Mouse (Mus musculus) sigmoid colon, adult 10 weeks (tissue): ENCODE results near the gene Ptpn23. TPM values are rescaled to one million over a fixed set of nuclear protein-coding genes. Genes with fewer than 3 reads are reported as not detected.

Experiments used
- polyA plus RNA-seq: library from polyadenylated mRNA; stranded (reverse); fragments of 350-450 nt; fragmentation: Illumina TruSeq; extraction: RNeasy Lipid Tissue Mini Kit (QIAGEN cat#74804); gene quantifications from one replicate; pipeline ENCODE4 v1.2.3, GENCODE M21; 2014; ENCODE audit warnings: low read depth, low replicate concordance

The Ptpn23 gene
- polyA plus RNA-seq, result 0.54 TPM

DNA sequence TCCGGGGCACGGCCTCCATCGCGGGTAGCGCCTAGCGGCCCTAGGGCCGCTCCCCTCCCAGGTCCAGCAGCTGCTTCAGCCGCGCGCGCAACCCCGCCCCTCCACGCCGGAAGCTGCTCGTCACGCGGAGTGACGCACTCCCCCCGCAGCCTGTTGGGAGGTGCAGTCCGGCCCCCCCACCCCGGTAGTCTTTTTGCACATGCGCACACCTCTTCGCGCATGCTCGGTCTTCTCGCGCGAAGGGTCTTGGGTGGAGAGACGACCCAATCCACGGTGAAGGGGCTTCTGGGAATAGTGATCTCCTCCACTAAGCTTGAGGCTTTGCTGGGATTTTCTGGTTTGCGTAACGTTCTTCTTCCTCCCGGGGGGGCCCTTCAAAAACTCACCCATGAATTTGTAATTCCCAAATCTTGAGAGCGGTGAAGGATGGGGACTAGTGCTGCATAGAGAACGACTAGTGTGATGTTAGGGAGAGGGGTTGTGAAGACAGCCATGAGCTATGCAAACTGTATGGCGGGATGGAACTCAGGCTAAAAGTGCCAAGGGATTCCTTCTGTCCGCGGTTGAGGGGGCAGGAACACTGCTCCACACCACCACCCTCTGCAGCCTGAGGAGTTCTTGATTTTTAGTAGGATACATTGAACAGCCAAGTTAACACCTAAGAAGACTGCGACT lies at the start of gene Ptpn23:
Gene Ptpn23, minus strand, starts transcription at position 115 of the 675 bp plus-strand sequence.

GRCm38 (mm10) chr9:110419511-110420112 lies 11.6 kb upstream of the Ptpn23 start, which contains the start of gene Ngp:
TSS of gene Ngp (plus strand) at chr9:110419747.

Other genes with a start within 250 kb of the Ptpn23 start
- 0.54 TPM for gene Cspg5, start 164.4 kb downstream of the Ptpn23 start, polyA plus RNA-seq
- gene Elp6, start 103.0 kb downstream of the Ptpn23 start, polyA plus RNA-seq, result 0.69 TPM
- 1.6 TPM for gene Scap, start 74.9 kb downstream of the Ptpn23 start, polyA plus RNA-seq
- gene Ngp, start 11.5 kb upstream of the Ptpn23 start, polyA plus RNA-seq, result not detected
- gene Klhl18, start 68.5 kb upstream of the Ptpn23 start, polyA plus RNA-seq, result 9.1 TPM
- gene Kif9, start 68.7 kb upstream of the Ptpn23 start, polyA plus RNA-seq, result 1.4 TPM
- gene Setd2, start 124.4 kb upstream of the Ptpn23 start, polyA plus RNA-seq, result 78.1 TPM
- gene Nradd, start 216.2 kb upstream of the Ptpn23 start, polyA plus RNA-seq, result 0.66 TPM
- gene Nbeal2, start 245.9 kb upstream of the Ptpn23 start, polyA plus RNA-seq, result 0.63 TPM
- not detected for gene Ccdc12, start 248.3 kb upstream of the Ptpn23 start, polyA plus RNA-seq